Mouse (Mus musculus): ENCODE data around the gene Fkbpl. TPM values are rescaled to one million over a fixed set of nuclear protein-coding genes. Genes with fewer than 3 reads are reported as not detected.

The Fkbpl gene
- total RNA-seq, 2 experiments from 2014 or later: 11.8 to 14.8 TPM

DNA sequence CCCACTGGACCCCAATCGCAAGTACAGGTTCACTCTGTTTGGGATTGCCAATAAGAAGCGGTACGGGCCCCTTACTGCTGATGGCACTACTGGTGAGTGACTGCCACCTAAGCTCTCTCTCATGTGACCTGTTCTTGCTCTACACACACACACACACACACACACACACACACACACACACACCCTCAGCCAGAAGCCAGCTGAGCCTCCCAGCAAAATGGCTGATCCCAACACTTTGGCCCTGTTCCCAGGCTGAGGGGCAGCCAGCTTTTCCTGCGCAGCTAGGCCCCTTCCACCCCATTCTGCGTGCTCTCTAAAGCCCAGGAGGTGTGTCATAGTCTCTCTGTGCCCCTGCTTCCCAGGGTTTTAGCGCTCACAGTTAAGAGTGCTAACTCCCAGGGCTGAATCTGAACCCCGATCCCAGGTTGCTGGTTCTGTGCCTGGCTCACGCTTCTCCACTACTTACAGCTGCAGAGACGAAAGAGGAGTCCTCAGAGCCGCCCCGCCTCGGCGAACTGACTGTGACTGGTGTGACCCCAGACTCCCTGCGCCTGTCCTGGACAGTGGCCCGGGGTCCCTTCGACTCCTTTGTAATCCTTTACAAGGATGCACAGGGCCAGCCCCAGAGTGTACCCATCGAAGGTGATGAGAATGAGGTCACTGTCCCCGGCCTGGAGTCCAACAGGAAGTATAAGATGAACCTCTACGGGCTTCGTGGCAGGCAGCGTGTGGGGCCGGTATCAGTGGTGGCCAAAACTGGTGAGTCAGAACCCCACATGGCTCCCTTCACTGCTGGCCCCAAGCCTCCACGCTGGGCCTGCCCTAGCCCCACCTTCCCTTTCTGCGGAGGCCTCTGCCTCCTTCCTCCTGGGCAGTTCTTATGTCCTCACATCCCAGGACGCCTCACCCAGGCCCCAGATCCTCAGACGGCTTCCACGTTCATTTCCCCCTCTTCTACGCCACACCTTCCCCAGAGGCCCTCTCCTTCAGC is 40.9 kb downstream of the Fkbpl start:
- DNase-seq (ENCODE audit: low spot score in 2 of 2): peak; percentile 67 to 70

DNA sequence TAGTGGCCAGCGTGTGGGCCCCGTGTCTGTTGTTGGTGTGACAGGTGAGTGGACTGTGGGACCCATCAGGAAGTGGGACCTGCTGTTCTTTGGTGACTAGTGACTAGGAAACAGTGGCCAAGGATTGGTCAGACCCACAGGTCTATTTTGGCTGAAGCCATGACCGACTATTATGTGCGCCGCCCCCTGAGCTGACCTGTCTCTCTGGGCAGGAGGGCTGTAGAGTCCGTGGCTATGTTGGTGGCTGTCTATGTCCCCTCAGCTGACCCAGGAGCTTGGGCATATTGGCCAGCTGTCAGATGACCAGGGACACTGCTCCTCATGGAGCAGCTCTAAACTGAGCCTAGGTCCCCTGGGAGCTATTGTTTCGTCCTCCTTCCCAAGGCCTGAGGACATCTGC is 44.3 kb downstream of the Fkbpl start:
- DNase-seq (ENCODE audit: low spot score in 2 of 2): no peak

DNA sequence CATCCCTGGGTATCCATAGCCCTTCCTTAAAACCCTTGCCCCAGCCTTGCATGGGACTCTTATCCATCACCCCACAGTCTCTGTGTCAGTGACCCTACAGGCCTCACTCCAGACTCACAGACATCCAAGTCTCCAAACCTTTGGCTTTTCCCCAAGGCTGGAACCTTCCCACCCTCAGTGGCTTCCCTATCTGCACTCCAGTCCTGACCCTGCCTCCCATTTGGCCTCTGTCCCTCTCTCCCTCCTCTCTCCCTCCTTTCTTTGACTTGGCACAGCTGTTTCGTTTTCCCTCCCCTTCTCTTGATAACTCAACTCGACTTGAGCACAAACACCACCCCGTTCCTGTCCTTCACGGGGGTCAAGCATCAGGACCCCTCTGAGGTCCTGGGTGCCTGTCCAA is 45.9 kb downstream of the Fkbpl start:
- no peak for DNase-seq (ENCODE audit: low spot score in 2 of 2)

DNA sequence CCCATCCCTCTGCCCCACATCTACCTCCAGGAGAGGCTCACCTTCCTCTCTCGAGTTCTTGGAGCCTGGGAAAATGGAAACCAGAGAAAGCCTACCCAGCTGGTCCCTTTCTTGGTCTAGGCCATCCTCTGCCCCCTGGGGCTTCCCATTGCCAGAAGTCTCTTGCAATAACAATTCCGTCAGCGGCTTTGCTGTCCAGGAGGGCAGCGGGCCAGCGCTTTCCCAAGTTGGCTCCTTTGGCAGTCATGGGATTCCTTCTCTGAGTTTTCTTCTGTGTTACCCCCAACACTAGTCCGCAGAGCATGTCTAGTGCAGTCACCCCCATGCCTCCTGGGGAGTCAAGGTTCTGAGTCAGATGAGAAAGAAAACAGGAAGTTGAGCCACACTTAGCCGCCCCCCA is 48.3 kb downstream of the Fkbpl start:
- no peak for DNase-seq (ENCODE audit: low spot score in 2 of 2)

Other genes starting within 250 kb of the Fkbpl start
- 1 to 10 TPM; 7.1 to 8.6 TPM for gene BC051142, start 245.9 kb upstream of the Fkbpl start, total RNA-seq (2021)
- not detected for gene Btnl4, start 167.4 kb upstream of the Fkbpl start, total RNA-seq (2021)
- not detected for gene Btnl6, start 127.4 kb upstream of the Fkbpl start, total RNA-seq (2021)
- 10 to 100 TPM; 12.9 to 13.0 TPM for gene Notch4, start 80.5 kb upstream of the Fkbpl start, total RNA-seq (2021)
- 1 to 10 TPM; 2.3 to 4.3 TPM for gene Gpsm3, start 55.0 kb upstream of the Fkbpl start, total RNA-seq (2021)
- gene Pbx2, start 53.5 kb upstream of the Fkbpl start, total RNA-seq (2021): 10 to 100 TPM; 36.0 to 40.1 TPM
- 1 to 10 TPM; 1.2 to 2.4 TPM for gene Ager, start 46.9 kb upstream of the Fkbpl start, total RNA-seq (2021)
- gene Rnf5, start 41.1 kb upstream of the Fkbpl start, total RNA-seq (2021): 100 to 1,000 TPM in 1 of 2 experiments, 10 to 100 TPM in 1; 96.4 to 102 TPM
- gene Agpat1, start 40.5 kb upstream of the Fkbpl start, total RNA-seq (2021): 100 to 1,000 TPM; 164 to 172 TPM
- gene Egfl8, start 28.8 kb upstream of the Fkbpl start, total RNA-seq (2021): 1 to 10 TPM; 6.0 to 7.0 TPM
- 10 to 100 TPM; 32.9 to 34.1 TPM for gene Ppt2, start 16.3 kb upstream of the Fkbpl start, total RNA-seq (2021)
- 100 to 1,000 TPM; 231 to 238 TPM for gene Prrt1, start 15.2 kb upstream of the Fkbpl start, total RNA-seq (2021)
- 10 to 100 TPM; 75.8 to 78.6 TPM for gene Atf6b, start 2.4 kb downstream of the Fkbpl start, total RNA-seq (2021)
- 1 to 10 TPM; 4.1 to 4.7 TPM for gene Tnxb, start 25.8 kb downstream of the Fkbpl start, total RNA-seq (2021)
- gene C4b, start 99.1 kb downstream of the Fkbpl start, total RNA-seq (2021): 1 to 10 TPM; 8.7 to 9.6 TPM
- not detected for gene Cyp21a1, start 159.8 kb downstream of the Fkbpl start, total RNA-seq (2021)
- gene Stk19, start 192.2 kb downstream of the Fkbpl start, total RNA-seq (2021): 10 to 100 TPM; 63.6 to 64.2 TPM
- 10 to 100 TPM; 36.1 to 39.9 TPM for gene Dxo, start 192.3 kb downstream of the Fkbpl start, total RNA-seq (2021)
- 10 to 100 TPM; 71.4 to 74.8 TPM for gene Skiv2l, start 205.4 kb downstream of the Fkbpl start, total RNA-seq (2021)
- 10 to 100 TPM; 30.2 to 38.5 TPM for gene Nelfe, start 205.6 kb downstream of the Fkbpl start, total RNA-seq (2021)
- gene Cfb, start 217.8 kb downstream of the Fkbpl start, total RNA-seq (2021): not detected
- gene Zbtb12, start 234.7 kb downstream of the Fkbpl start, total RNA-seq (2021): 10 to 100 TPM in 1 of 2 experiments, 1 to 10 TPM in 1; 9.8 to 10.0 TPM
- gene Gm20547, start 237.3 kb downstream of the Fkbpl start, total RNA-seq (2021): under 1 TPM in 1 of 2 experiments, not detected in 1; 0.20 TPM